Mouse (Mus musculus) forebrain, embryonic 14.5 days (tissue): ENCODE data around the gene Tpsg1. TPM values are rescaled to one million over a fixed set of nuclear protein-coding genes. Genes with fewer than 3 reads are reported as not detected.

ENCODE experiments used
- ATAC-seq: fragments of 200-750 bp; cut with Nextera tagmentation; 2 replicates; pipeline ENCODE4 v1.8.0; 2017; ENCODE audit warnings: mild to moderate bottlenecking, moderate library complexity
- DNase-seq: peaks from one replicate; pipeline ENCODE4 v3.0.0-alpha.2; 2015; ENCODE audit warnings: low spot score
- H3K27ac ChIP-seq: fragments of 300-500 bp; sonication (generic); 2 replicates; pipeline ENCODE4 v1.5.1; 2014; ENCODE audit warnings: low read depth, mild to moderate bottlenecking, control low read depth, low read length, moderate library complexity
- H3K27me3 ChIP-seq: fragments of 300-500 bp; sonication (generic); replicated peaks from 2 replicates; pipeline ENCODE4 v1.6.1; 2014; ENCODE audit warnings: low read length, control low read depth, mixed read lengths; ENCODE audit not compliant: control insufficient read depth, insufficient read depth
- H3K36me3 ChIP-seq: fragments of 300-500 bp; sonication (generic); 2 replicates; pipeline ENCODE4 v1.6.1; 2014; ENCODE audit warnings: low read length, control low read depth; ENCODE audit not compliant: control insufficient read depth, insufficient read depth
- H3K4me1 ChIP-seq: fragments of 300-500 bp; sonication (generic); 2 replicates; pipeline ENCODE4 v1.6.1; 2014; ENCODE audit warnings: antibody characterized with exemption, low read length, control low read depth; ENCODE audit not compliant: control insufficient read depth, insufficient read depth
- H3K4me2 ChIP-seq: fragments of 300-500 bp; sonication (generic); 2 replicates; pipeline ENCODE4 v1.6.1; 2014; ENCODE audit warnings: mild to moderate bottlenecking, control low read depth, low read length
- H3K4me3 ChIP-seq: fragments of 300-500 bp; sonication (generic); 2 replicates; pipeline ENCODE4 v1.5.1; 2014; ENCODE audit warnings: low read depth, low read length, control low read depth
- H3K9ac ChIP-seq: fragments of 300-500 bp; sonication (generic); 2 replicates; pipeline ENCODE4 v1.6.1; 2014; ENCODE audit warnings: mild to moderate bottlenecking, low read length, control low read depth, moderate library complexity
- H3K9me3 ChIP-seq: fragments of 300-500 bp; sonication (generic); replicated peaks from 2 replicates; pipeline ENCODE4 v1.6.1; 2016; ENCODE audit warnings: low read length, control low read depth, mixed read lengths; ENCODE audit not compliant: control insufficient read depth
- WGBS: fragments of 180-500 bp; shearing (Covaris S2); extraction: QIAGEN DNeasy Blood & Tissue Kit; methylation state at CpG from one replicate; pipeline ENCODE4 v1.1.7; 2014; 5-methylcytosine and 5-hydroxymethylcytosine counted together
- polyA plus RNA-seq: library from polyadenylated mRNA; unstranded; fragments of >200 nt; fragmentation: Nextera tagmentation; extraction: Ambion mirVana; gene quantifications from 2 replicates; pipeline ENCODE4 v1.2.1, GENCODE M21; 2014

Tpsg1 gene
- polyA plus RNA-seq, 1 experiment from 2014 or later, result 1.1 TPM

DNA sequence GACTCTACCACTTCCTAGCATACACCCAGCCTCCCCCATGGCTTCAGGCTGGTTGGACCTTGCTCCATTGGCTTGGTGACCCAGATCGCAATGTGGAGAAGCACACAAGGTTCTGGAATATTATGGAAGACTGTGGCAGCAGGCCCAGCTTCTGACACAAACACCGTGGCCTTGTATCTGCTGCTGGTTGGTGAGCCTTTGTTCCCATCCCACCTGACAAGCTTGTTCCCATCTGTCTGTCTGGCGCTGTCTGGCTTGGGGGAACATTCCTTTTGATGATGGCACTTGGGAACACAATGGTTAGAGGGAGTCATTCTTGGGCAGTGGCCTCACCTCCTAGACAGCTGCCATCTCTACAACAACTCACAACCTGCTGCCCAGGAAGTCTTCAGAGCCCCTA, 51.9 kb downstream of the Tpsg1 start:
- H3K4me3 ChIP-seq, result no peak overlapping the region
- H3K4me1 ChIP-seq, result peaks cover 34% of the 10 kb centered on the region
- no peak overlapping the region; the same call in 1 of the 2 replicates for H3K27ac ChIP-seq
- no peaks in the 10 kb centered on the region for H3K27me3 ChIP-seq
- H3K9ac ChIP-seq, result no peak overlapping the region
- DNase-seq, result no peak
- H3K9me3 ChIP-seq, result no peaks in the 10 kb centered on the region
- 88% methylated on average over 3 of the region's 3 CpGs for WGBS
- H3K36me3 ChIP-seq, result no peaks in the 10 kb centered on the region
- no peak for ATAC-seq
- H3K4me2 ChIP-seq, result no peak overlapping the region

Other genes with a start within 250 kb of the Tpsg1 start
- 0.17 TPM in 1 of 2 replicates, not detected in the other for gene Ptx4, start 248.5 kb upstream of the Tpsg1 start, polyA plus RNA-seq
- 18.9 and 25.0 TPM in 2 replicates for gene Clcn7, start 235.9 kb upstream of the Tpsg1 start, polyA plus RNA-seq
- gene Ccdc154, start 206.8 kb upstream of the Tpsg1 start, polyA plus RNA-seq, result not detected in 2 replicates
- gene Gm38655, start 193.8 kb upstream of the Tpsg1 start, polyA plus RNA-seq, result not detected in 2 replicates
- gene BC003965, start 184.7 kb upstream of the Tpsg1 start, polyA plus RNA-seq, result 35.5 and 39.6 TPM in 2 replicates
- 6.2 and 8.2 TPM in 2 replicates for gene Unkl, start 180.9 kb upstream of the Tpsg1 start, polyA plus RNA-seq
- 86.8 and 92.0 TPM in 2 replicates for gene Gnptg, start 129.1 kb upstream of the Tpsg1 start, polyA plus RNA-seq
- gene Tsr3, start 129.1 kb upstream of the Tpsg1 start, polyA plus RNA-seq, result 57.4 and 67.8 TPM in 2 replicates
- 4.8 and 9.7 TPM in 2 replicates for gene Baiap3, start 112.9 kb upstream of the Tpsg1 start, polyA plus RNA-seq
- gene Ube2i, start 94.7 kb upstream of the Tpsg1 start, polyA plus RNA-seq, result 662 and 671 TPM in 2 replicates
- not detected in 2 replicates for gene Prss34, start 70.9 kb upstream of the Tpsg1 start, polyA plus RNA-seq
- gene Prss28, start 60.6 kb upstream of the Tpsg1 start, polyA plus RNA-seq, result not detected in 2 replicates
- gene Prss29, start 50.6 kb upstream of the Tpsg1 start, polyA plus RNA-seq, result not detected in 2 replicates
- gene Tpsab1, start 23.7 kb upstream of the Tpsg1 start, polyA plus RNA-seq, result not detected in 2 replicates
- 0.25 TPM in 1 of 2 replicates, not detected in the other for gene Tpsb2, start 3.0 kb upstream of the Tpsg1 start, polyA plus RNA-seq
- 5.5 and 11.0 TPM in 2 replicates for gene Cacna1h, start 64.5 kb downstream of the Tpsg1 start, polyA plus RNA-seq
- 1.2 and 1.4 TPM in 2 replicates for gene Tekt4, start 85.3 kb downstream of the Tpsg1 start, polyA plus RNA-seq
- gene Sstr5, start 128.0 kb downstream of the Tpsg1 start, polyA plus RNA-seq, result 0.13 and 0.20 TPM in 2 replicates
- gene Sox8, start 201.4 kb downstream of the Tpsg1 start, polyA plus RNA-seq, result 17.6 and 20.8 TPM in 2 replicates
- 18.8 and 19.1 TPM in 2 replicates for gene Lmf1, start 209.8 kb downstream of the Tpsg1 start, polyA plus RNA-seq